Mouse (Mus musculus): ENCODE data around the gene Rab11fip4.
A peak's percentile ranks its signal among the peaks of the same experiment; 100 is the strongest.
"Not testable (repeated sequence)": the region's sequence is repeated elsewhere in the genome, so short reads cannot be mapped to it uniquely, and the experiment has no call there.

Gene Rab11fip4

GRCm38 (mm10) chr11:79678363-79679153, 87.5 kb downstream of the Rab11fip4 start:
- no peak for DNase-seq (ENCODE audit: low spot score in 2 of 2)

DNA sequence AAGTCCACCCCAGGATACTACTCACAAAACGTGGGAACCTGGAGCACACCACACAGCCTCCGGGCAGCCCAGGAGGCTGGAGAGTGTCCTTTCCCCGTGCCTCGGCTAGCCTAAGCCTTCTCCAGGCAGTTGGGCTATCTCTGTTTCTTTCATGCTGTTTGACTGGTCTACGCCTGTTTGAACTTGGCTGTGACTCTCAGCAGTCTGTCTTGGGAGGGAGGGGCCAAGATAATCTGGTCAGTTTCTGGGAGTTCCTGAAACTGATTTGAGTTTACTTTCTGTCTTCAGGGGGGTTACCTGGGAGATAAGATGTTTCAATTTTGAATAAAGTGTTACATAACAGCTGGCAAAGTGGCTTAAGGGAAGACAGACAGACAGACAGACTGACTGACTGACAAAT, 88.9 kb downstream of the Rab11fip4 start:
- DNase-seq (ENCODE audit: low spot score in 2 of 2), result no peak

DNA sequence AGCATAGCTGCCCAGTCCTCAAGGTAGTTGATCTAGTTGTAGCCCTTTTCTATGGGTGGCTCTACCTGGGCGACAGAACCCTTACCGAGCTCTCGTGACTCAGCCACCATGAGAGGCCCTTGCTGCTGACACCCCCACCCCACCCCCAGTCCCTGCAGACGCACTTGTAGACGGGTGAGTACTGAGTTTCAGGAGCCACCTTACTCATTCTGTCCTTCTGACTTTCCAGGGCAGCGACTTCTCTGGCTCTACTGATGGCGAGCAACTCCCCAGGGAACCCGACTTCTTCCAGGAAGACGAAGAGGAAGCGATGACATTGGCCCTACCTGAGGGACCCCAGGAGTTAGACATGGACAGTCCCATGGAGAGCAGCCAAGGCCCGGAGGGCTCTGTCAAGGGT, 89.5 kb downstream of the Rab11fip4 start:
- no peak for DNase-seq (ENCODE audit: low spot score in 2 of 2)

DNA sequence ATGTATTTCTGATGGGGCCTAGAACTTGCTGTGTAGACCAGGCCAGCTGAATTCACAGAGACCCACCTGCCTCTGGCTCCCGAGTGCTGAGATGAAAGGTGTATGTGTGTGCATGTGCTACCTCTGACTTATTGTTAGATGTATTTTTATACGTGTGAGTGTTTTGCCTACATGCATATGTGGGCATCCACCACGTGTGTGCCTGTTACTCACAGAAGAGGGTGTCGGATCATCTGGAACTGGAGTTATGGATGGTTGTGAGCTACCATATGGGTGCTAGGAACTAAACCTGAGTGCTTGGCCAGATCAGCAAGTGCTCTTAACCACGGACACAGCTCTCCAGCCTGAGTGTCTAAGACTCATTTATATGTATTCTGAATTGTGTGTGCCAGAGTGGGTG, 90.2 kb downstream of the Rab11fip4 start:
- no peak for DNase-seq (ENCODE audit: low spot score in 2 of 2)

DNA sequence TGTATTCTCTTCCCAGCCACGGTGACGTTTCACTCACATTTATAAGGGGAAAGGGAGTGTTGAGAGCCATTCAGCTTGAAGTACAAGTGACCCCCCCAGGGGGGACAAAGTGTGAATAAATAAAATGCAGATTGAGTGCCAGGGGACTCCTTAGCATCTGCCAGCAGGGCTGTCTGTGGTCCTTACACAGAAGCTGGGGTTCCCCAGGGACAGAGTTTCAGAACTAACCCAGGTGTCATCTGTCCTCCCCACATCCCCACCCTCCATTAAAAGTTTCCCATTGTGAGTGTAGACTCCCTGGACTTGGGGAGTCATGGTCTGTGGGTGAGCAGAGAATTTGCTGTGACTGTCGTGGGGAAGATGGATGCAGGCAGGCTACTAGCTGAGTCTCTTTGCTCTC, 90.8 kb downstream of the Rab11fip4 start:
- DNase-seq (ENCODE audit: low spot score in 2 of 2), result no peak

DNA sequence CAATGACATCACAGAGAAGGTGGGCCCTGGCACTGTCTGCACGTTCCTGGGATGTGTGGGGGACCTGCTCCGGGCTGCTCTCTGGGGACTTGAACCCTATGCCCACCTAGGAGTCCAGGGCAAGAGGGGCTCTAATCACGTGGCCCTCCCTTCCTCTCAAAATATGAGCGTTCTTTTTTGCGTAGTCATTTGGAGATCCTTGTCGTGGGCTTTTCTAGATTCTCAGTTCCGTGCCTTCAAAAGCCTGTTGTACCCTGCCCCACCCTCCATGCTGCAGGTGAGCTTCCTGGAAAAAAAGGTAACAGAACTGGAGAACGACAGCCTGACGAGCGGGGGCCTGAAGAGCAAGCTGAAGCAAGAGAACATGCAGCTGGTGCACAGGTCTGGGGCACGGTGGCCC, 94.1 kb downstream of the Rab11fip4 start:
- DNase-seq (ENCODE audit: low spot score in 2 of 2), result no peak

DNA sequence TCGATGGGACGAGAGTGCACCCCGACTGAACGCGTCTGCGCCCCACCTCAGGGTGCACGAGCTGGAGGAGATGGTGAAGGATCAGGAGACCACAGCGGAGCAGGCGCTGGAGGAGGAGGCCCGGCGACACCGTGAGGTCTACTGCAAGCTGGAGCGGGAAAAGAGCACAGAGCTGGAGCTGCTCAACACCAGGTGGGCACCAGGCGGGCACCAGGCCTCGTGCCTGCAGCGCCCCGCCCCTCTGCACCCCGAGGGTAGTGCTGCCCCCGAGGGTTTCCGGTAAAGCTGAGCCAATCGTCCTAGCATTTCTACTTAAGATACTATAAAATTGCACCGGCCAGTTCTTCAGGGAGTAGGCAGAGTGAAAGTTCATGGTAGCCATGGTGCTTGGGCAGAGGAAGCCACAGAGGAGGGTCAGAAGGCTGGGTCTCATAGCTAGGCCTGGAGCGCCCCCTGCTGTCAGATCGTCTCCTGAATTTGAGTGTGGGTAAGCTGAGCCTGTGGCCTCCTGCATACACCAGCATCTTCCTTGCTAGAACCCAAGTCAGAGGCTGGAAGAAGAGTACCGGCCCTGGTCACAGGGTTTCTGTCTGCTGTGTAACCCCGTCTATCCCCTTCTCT, 95.6 kb downstream of the Rab11fip4 start:
- DNase-seq (ENCODE audit: low spot score in 2 of 2), result peak; percentile 59 to 73

DNA sequence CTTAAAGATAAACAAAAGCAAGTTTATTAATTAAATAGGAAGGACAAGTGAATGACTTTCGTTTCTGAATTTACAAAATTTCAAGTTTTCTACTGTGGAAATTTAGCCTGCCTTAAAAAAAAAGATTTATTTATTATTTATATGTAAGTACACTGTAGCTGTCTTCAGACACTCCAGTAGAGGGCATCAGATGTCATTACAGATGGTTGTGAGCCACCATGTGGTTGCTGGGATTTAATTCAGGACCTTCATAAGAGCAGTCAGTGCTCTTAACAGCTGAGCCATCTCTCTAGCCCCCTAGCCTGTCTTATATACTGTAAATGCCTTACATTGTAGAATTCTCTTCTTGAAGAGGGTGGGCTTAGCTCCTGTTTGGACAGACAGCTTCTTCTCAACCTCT, 98.9 kb downstream of the Rab11fip4 start:
- DNase-seq (ENCODE audit: low spot score in 2 of 2), result no peak

GRCm38 (mm10) chr11:79691513-79691912, 100.5 kb downstream of the Rab11fip4 start:
- no peak for DNase-seq (ENCODE audit: low spot score in 2 of 2)

DNA sequence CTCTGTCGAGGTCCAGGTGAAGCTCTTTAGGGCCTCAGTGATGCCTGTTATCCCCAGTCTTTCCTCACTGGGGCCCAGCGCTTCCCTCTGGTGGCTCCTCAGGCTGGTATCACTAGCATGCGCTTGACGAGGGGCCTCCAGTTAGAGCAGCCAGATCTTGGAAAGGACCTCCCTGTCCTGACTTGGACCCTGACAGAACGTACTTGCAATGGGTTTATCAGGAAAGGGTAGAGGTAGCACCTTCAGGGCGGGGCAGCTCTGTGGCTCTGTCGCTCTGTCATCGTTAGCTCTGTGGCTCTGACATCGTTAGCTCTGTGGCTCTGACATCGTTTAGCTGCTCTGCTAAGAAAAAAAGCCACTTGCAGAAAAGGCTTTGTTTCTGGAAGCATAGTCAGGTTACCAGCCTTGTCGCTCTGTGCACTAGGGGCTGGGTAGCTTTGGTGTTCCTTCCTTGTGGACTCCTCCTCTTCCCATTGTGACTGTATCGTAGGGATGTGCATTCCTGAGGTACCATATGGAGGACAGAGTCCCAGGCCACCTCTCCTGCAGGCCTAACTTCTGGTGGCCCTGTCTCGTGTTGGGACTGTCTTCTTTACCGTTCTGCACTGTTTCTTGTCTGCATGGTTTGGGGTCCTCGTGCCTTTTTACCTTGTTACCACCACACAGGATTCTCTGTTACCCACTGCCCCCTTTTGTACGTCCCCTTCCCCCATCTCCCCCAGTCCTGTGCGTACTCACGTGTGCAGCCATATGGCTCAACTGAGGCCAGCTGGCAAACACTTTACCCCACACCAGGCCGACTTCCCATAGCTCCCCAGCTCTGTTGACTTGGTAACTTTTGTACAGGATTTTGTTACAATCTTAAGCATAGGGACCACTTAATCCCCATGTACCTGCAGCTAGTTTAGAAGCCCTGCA, 105.6 kb downstream of the Rab11fip4 start:
- DNase-seq (ENCODE audit: low spot score in 2 of 2), result no peak

GRCm38 (mm10) chr11:79698071-79698470, 107.1 kb downstream of the Rab11fip4 start:
- DNase-seq (ENCODE audit: low spot score in 2 of 2), result no peak

GRCm38 (mm10) chr11:79698542-79698941, 107.5 kb downstream of the Rab11fip4 start:
- not testable (repeated sequence) for DNase-seq (ENCODE audit: low spot score in 2 of 2)

GRCm38 (mm10) chr11:79701466-79701865, 110.5 kb downstream of the Rab11fip4 start:
- DNase-seq (ENCODE audit: low spot score in 2 of 2), result no peak

DNA sequence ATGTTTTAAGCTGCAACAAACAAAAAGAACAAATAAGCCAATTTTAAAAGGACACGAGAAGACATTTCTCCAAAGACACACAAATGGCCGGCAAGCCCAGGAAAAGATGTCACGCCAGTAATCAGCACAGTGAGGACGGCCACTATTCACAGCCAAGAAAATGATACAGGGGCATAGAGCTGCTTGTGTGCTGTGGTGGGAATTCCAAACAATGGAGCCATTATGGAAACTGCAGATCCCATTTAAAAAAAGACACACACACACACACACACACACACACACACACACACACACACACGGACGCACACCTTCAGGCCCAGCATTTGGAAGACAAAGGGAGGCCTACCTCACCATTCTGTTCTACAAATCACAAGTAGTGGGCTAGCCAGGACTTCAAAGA, 111.1 kb downstream of the Rab11fip4 start:
- no peak for DNase-seq (ENCODE audit: low spot score in 2 of 2)

DNA sequence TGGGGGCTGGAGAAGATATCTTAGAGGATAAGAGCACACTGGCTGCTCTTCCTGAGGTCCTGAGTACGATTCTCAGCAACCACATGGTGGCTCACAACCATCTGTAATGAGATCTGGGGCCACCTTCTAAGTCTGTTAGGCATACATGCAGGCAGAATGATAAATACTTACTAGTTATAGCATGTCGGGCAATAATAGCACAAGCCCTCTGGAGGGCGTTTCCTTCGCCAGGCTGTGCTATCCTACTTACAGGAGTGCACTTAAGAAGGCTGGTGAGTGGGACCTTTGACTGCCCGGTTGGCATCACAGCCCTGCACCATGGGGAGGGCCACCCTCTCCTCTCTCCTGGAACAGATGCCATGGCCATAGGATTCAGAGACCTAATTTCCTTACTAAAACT, 112.4 kb downstream of the Rab11fip4 start:
- DNase-seq (ENCODE audit: low spot score in 2 of 2), result peak in 1 of 2 experiments; percentile 22

DNA sequence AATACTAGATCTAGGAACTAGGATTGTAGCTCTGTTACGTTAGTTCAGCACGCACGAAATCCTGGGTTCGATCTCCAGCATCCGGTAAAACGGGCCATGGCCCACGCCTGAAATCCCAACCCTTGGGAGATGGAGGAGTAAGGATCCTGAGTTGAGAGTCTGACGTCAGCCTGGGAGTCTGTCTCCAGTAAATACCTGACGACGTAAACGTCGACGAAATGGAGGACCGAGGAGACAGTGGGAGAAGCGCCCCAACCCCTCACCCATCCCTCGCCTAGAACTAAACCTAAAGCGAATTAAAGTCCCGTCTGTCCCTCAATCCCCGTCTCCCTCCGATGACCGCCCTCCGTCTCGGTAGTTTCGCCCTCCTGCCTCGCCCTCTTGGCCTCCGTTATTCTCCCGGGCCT, 112.9 kb downstream of the Rab11fip4 start:
- DNase-seq (ENCODE audit: low spot score in 2 of 2), result peak in 1 of 2 experiments; percentile 63

DNA sequence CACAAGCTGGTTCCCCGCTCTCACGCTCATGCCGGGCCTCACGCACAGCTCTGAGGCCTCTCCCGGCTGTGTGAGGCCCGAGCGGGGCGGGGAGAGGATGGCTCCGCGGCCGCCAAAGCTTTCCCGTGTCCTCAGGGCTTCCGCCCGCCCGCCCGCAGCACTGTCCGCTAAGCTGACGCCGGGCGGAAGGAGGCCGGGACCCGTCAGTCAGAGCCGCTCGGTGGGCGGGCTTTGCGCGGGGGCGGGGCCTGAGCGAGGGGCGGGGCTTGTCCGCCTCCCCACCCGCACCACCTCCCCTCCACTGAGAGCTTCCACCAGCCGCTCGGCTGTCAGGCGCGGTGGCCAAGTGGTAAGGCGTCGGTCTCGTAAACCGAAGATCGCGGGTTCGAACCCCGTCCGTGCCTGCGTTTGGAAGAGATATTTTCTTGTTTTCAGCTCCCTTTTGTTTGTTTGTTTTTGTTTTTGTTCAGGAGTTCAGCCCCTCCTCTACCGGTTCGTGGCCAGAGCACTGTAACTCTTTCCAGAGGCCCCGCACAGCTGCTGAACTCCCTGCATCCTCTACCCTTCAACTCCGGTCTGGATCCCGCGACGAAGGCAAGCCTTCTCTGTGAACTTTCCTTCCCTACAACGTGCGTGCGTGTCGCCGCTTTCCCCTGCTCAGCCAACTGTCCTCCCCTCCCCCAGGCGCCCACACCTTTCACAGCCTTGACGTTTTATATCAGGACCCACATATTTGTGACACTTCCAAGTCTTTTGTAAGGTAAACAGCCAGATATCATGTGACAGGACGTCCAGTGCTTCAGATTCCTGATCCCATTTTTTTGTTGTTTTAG, 113.5 kb downstream of the Rab11fip4 start:
- DNase-seq (ENCODE audit: low spot score in 2 of 2), result peak; percentile 92 to 96

GRCm38 (mm10) chr11:79707084-79707483, 116.1 kb downstream of the Rab11fip4 start:
- DNase-seq (ENCODE audit: low spot score in 2 of 2), result no peak

- DNase-seq (ENCODE audit: low spot score in 2 of 2), result peak; percentile 84 to 90
These were observed 120.1 kb downstream of the Rab11fip4 start for GRCm38 (mm10) chr11:79710868-79711765.

DNA sequence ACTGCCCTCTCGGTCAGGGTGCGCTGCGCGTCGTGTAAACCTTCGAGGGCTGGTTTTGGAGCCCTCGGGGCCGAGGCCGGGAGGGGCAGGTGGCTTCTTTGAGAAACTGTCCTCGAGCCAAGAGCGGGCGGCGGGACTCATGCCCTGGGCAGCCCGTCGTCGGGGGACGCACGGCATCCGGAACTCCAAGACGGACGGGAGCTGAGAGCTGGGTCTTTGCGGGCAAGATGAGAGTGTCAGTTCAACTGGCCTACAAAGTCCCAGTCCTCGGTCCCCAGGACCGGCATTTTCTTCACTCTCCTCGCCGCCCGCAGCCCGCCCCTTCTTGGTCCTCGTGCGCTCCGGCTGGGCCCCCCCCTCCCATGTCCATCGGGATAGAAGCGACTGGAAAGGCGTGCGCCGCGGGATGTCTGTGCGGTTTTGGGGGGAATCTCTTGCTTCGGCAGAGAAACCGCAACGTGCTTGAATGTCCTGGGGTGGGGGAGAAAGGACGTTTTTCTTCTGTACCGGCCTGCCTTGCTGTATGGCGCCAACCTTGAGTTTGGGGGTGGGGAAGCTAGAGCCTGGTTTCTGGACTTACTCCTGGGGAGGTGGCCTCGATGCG, 120.9 kb downstream of the Rab11fip4 start:
- DNase-seq (ENCODE audit: low spot score in 2 of 2), result peak in 1 of 2 experiments; percentile 28

Measured in heart, adult 9 months (tissue).